Mouse (Mus musculus): Measurements from ENCODE around the gene Cox19. TPM values are rescaled to one million over a fixed set of nuclear protein-coding genes. Genes with fewer than 3 reads are reported as not detected.

Gene Cox19
- polyA plus RNA-seq, 1 experiment from 2014 or later = 103 TPM

DNA sequence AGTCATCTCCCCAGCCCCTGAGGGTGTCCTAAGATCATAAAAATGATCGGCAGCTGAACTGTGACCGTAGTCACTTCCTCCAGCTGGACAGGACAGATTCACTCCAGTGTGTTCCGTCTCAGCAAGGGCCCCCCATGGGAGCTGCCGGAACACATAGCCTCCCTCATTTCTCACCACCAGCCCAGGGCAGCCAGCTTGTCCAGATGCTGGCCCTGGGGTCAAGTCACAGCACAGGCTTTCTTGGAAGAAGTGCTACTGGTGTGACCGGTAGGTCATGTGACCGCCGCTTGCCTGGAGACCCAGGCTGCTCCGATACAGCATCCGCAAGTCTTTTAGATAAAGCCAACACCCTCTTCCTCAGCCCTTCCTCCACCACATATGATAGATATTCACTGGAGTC is 37.7 kb downstream of the Cox19 start:
- H3K4me1 ChIP-seq (replicated peaks; ENCODE audit: control insufficient read depth, insufficient read depth, low read length) = no peaks in the 10 kb centered on the region
- no peak overlapping the region for H3K9ac ChIP-seq (ENCODE audit: low read length)
- DNase-seq (ENCODE audit: low spot score) (no peak), ATAC-seq (replicated peaks; ENCODE audit: low FRiP score) (no peak)
- 87% methylated on average over 9 of the region's 9 CpGs for WGBS
- no peaks in the 10 kb centered on the region for H3K27me3 ChIP-seq (ENCODE audit: control insufficient read depth, insufficient read depth, low read length)
- no peak overlapping the region for H3K4me2 ChIP-seq (ENCODE audit: low read depth, low read length, severe bottlenecking)
- no peak overlapping the region for H3K4me3 ChIP-seq (ENCODE audit: low read depth, low read length)
- H3K9me3 ChIP-seq (ENCODE audit: control insufficient read depth, low read length) = no peaks in the 10 kb centered on the region
- H3K36me3 ChIP-seq (ENCODE audit: control insufficient read depth, insufficient read depth, low read length) = no peaks in the 10 kb centered on the region
- H3K27ac ChIP-seq (ENCODE audit: low read depth, low read length) = no peak overlapping the region

DNA sequence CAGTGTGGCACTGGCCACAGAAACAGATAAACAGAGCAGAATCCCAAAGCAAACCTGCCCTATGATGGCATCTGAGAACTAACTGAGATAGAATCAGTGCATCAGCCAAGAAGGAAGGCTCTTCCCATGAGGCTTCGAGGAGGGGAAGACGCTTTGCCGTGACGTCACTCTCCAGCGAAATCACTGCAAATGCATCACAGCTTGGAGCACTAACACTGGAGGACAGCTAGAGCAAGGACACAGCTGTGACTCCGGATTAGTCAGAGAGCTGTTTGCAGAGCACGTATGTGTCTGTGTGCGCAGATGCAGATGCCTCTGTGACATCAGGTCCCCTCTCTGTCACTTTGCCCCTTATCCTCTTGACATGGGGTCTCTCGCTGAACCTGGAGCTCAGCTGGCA is 39.4 kb downstream of the Cox19 start:
- Histone ChIP-seq H3K36me3 (ENCODE audit: control insufficient read depth, insufficient read depth, low read length) (no peaks in the 10 kb centered on the region), H3K27me3 (ENCODE audit: control insufficient read depth, insufficient read depth, low read length) (no peaks in the 10 kb centered on the region), H3K9me3 (ENCODE audit: control insufficient read depth, low read length) (no peaks in the 10 kb centered on the region), H3K4me1 (replicated peaks; ENCODE audit: control insufficient read depth, insufficient read depth, low read length) (no peaks in the 10 kb centered on the region), H3K4me3 (ENCODE audit: low read depth, low read length) (no peak overlapping the region), H3K27ac (ENCODE audit: low read depth, low read length) (no peak overlapping the region), H3K9ac (ENCODE audit: low read length) (no peak overlapping the region), H3K4me2 (ENCODE audit: low read depth, low read length, severe bottlenecking) (no peak overlapping the region)
- DNase-seq (ENCODE audit: low spot score) (no peak), ATAC-seq (replicated peaks; ENCODE audit: low FRiP score) (no peak)
- 86% methylated on average over 9 of the region's 9 CpGs for WGBS

DNA sequence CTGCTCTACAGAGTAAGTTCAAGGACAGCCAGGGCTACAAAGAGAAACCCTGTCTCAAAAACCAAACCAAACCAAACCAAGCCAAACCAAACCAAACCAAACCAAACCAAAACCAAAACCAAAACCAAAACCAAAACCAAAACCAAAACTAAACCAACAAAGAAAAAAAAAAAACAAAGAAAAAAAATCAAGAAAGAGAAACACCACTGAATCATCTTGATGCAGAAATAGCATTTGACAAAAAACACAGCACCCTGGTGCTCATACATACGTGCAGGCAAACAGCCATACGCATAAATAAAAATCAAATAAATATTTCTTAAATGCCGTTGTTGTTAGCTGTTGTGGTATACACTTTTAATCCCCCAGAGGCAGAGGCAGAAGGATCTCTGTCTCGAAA is 40.7 kb downstream of the Cox19 start:
- Histone ChIP-seq H3K36me3 (ENCODE audit: control insufficient read depth, insufficient read depth, low read length) (no peaks in the 10 kb centered on the region), H3K27ac (ENCODE audit: low read depth, low read length) (no peak overlapping the region), H3K27me3 (ENCODE audit: control insufficient read depth, insufficient read depth, low read length) (no peaks in the 10 kb centered on the region), H3K4me2 (ENCODE audit: low read depth, low read length, severe bottlenecking) (no peak overlapping the region), H3K9me3 (ENCODE audit: control insufficient read depth, low read length) (no peaks in the 10 kb centered on the region), H3K4me1 (replicated peaks; ENCODE audit: control insufficient read depth, insufficient read depth, low read length) (no peaks in the 10 kb centered on the region), H3K4me3 (ENCODE audit: low read depth, low read length) (no peak overlapping the region), H3K9ac (ENCODE audit: low read length) (no peak overlapping the region)
- ATAC-seq (replicated peaks; ENCODE audit: low FRiP score) (no peak), DNase-seq (ENCODE audit: low spot score) (no peak)
- whole genome bisulfite sequencing = 90% methylated on average over 4 of the region's 4 CpGs

DNA sequence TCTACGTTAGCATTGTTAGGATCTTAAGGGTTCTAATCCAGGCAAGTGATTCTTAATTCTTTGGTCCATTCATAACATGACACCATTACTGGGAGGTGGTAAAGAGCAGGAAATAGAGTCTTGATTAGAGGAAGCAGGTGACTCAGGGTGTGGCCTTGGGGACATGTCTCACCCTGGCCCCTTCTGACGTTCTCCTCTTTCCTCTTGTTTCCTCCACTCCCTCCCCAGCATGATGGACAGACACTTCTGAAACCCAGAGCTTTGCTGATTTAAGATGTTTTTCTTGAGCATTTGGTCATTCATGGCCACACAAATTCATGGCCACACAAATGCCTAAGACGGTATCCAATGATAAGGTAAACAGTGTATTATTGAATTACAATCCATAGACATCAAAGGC is 41.3 kb downstream of the Cox19 start:
- DNase-seq (ENCODE audit: low spot score) (no peak), ATAC-seq (replicated peaks; ENCODE audit: low FRiP score) (no peak)
- Histone ChIP-seq H3K9ac (ENCODE audit: low read length) (no peak overlapping the region), H3K27ac (ENCODE audit: low read depth, low read length) (no peak overlapping the region), H3K36me3 (ENCODE audit: control insufficient read depth, insufficient read depth, low read length) (no peaks in the 10 kb centered on the region), H3K27me3 (ENCODE audit: control insufficient read depth, insufficient read depth, low read length) (no peaks in the 10 kb centered on the region), H3K4me1 (replicated peaks; ENCODE audit: control insufficient read depth, insufficient read depth, low read length) (no peaks in the 10 kb centered on the region), H3K4me2 (ENCODE audit: low read depth, low read length, severe bottlenecking) (no peak overlapping the region), H3K9me3 (ENCODE audit: control insufficient read depth, low read length) (no peaks in the 10 kb centered on the region), H3K4me3 (ENCODE audit: low read depth, low read length) (no peak overlapping the region)
- 74% methylated on average over 3 of the region's 3 CpGs for WGBS

DNA sequence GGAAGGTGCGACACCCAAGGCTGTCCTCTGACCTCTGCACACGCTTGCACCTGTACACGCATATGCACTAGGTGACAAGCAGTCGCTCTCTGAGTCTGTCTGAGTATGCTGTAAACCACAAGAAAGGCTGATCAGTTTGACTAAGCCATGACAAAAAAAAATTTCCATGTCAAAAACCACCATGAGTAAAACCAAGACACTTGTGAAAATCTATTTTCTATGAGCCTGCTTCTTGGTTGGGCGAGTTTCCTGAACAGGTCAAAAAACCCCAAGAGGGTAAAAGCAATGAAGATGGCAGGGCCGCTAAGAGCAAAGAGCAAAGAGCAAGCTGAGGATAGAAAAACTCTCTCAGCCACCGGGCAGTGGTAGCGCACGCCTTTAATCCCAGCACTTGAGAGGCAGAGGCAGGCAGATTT is 47.6 kb downstream of the Cox19 start:
- ATAC-seq (replicated peaks; ENCODE audit: low FRiP score) (no peak), DNase-seq (ENCODE audit: low spot score) (no peak)
- H3K9me3 ChIP-seq (ENCODE audit: control insufficient read depth, low read length) = no peaks in the 10 kb centered on the region
- no peak overlapping the region for H3K27ac ChIP-seq (ENCODE audit: low read depth, low read length)
- 90% methylated on average over 9 of the region's 9 CpGs for WGBS
- H3K4me2 ChIP-seq (ENCODE audit: low read depth, low read length, severe bottlenecking) = no peak overlapping the region
- no peaks in the 10 kb centered on the region for H3K27me3 ChIP-seq (ENCODE audit: control insufficient read depth, insufficient read depth, low read length)
- H3K9ac ChIP-seq (ENCODE audit: low read length) = no peak overlapping the region
- no peaks in the 10 kb centered on the region for H3K4me1 ChIP-seq (replicated peaks; ENCODE audit: control insufficient read depth, insufficient read depth, low read length)
- H3K36me3 ChIP-seq (ENCODE audit: control insufficient read depth, insufficient read depth, low read length) = no peaks in the 10 kb centered on the region
- H3K4me3 ChIP-seq (ENCODE audit: low read depth, low read length) = no peak overlapping the region

DNA sequence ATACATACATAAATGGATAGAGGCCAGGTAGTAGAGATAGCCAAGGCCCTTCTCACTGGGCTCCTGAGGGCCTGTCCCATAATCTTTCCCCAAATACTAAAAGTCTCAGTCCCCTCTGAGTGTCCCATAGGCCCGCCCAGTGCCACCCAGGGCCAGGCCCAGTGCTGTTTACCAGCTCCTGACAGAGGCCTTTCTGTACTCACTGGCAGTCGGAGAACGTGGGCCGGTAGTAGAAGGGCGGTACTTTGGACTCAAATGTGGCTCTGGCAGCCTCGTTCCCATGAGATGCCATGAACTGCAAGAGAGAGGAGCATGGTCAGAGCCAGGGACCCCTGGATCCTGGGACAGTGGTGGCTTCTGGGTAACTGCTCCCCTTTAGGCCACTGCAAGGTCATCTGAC is 49.1 kb downstream of the Cox19 start:
- no peaks in the 10 kb centered on the region for H3K9me3 ChIP-seq (ENCODE audit: control insufficient read depth, low read length)
- no peak overlapping the region for H3K27ac ChIP-seq (ENCODE audit: low read depth, low read length)
- ATAC-seq (replicated peaks; ENCODE audit: low FRiP score) (no peak), DNase-seq (ENCODE audit: low spot score) (no peak)
- H3K4me2 ChIP-seq (ENCODE audit: low read depth, low read length, severe bottlenecking) = no peak overlapping the region
- H3K9ac ChIP-seq (ENCODE audit: low read length) = no peak overlapping the region
- no peaks in the 10 kb centered on the region for H3K36me3 ChIP-seq (ENCODE audit: control insufficient read depth, insufficient read depth, low read length)
- no peaks in the 10 kb centered on the region for H3K4me1 ChIP-seq (replicated peaks; ENCODE audit: control insufficient read depth, insufficient read depth, low read length)
- no peaks in the 10 kb centered on the region for H3K27me3 ChIP-seq (ENCODE audit: control insufficient read depth, insufficient read depth, low read length)
- 88% methylated on average over 6 of the region's 6 CpGs for WGBS
- H3K4me3 ChIP-seq (ENCODE audit: low read depth, low read length) = no peak overlapping the region

DNA sequence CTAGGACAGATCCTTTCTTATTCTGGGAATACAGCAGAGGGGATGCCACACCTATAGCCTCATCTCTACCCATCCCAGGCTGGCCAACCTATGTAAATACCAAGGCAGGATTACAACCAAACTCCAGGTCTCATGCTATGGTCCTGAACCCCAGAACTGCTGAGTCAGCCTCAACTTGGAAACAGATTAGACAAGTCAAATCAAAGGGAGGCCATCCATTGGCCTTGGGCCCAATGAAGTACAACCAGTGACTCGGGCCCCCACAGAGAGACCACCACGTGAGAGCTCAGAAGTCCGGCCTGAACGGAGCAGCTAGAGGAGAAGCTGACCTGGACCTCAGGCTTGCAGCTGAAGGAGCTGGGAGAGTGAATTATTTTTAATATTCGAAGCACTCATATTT is 53.5 kb downstream of the Cox19 start:
- Histone ChIP-seq H3K4me2 (ENCODE audit: low read depth, low read length, severe bottlenecking) (no peak overlapping the region), H3K27me3 (ENCODE audit: control insufficient read depth, insufficient read depth, low read length) (no peaks in the 10 kb centered on the region), H3K4me1 (replicated peaks; ENCODE audit: control insufficient read depth, insufficient read depth, low read length) (no peaks in the 10 kb centered on the region), H3K4me3 (ENCODE audit: low read depth, low read length) (no peak overlapping the region), H3K9ac (ENCODE audit: low read length) (no peak overlapping the region), H3K36me3 (ENCODE audit: control insufficient read depth, insufficient read depth, low read length) (no peaks in the 10 kb centered on the region), H3K27ac (ENCODE audit: low read depth, low read length) (no peak overlapping the region), H3K9me3 (ENCODE audit: control insufficient read depth, low read length) (no peaks in the 10 kb centered on the region)
- ATAC-seq (replicated peaks; ENCODE audit: low FRiP score) (no peak), DNase-seq (ENCODE audit: low spot score) (no peak)
- 81% methylated on average over 5 of the region's 5 CpGs for WGBS

DNA sequence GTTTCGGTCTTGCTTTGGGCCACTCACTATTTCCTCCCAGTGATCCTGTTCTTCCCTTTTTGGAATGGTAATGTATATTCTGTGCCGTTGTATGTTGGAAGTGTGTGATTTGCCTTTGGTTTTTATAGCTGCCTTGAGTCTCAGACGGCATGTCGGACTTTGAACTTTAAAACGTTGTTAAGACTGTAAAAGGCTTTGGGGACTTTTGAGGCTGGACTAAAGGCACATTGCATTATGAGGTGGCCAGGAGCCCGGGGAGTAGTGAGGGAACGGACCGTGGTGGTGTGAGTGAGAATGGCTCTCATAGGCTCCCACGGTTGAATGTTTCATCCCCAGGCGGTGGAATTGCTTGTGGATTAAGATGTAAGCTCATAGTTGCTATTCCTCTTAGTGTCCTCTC is 54.1 kb downstream of the Cox19 start:
- no peaks in the 10 kb centered on the region for H3K4me1 ChIP-seq (replicated peaks; ENCODE audit: control insufficient read depth, insufficient read depth, low read length)
- no peak overlapping the region for H3K4me2 ChIP-seq (ENCODE audit: low read depth, low read length, severe bottlenecking)
- DNase-seq (ENCODE audit: low spot score) (no peak), ATAC-seq (replicated peaks; ENCODE audit: low FRiP score) (no peak)
- no peak overlapping the region for H3K27ac ChIP-seq (ENCODE audit: low read depth, low read length)
- H3K9me3 ChIP-seq (ENCODE audit: control insufficient read depth, low read length) = no peaks in the 10 kb centered on the region
- no peak overlapping the region for H3K4me3 ChIP-seq (ENCODE audit: low read depth, low read length)
- 94% methylated on average over 10 of the region's 10 CpGs for WGBS
- no peaks in the 10 kb centered on the region for H3K36me3 ChIP-seq (ENCODE audit: control insufficient read depth, insufficient read depth, low read length)
- H3K27me3 ChIP-seq (ENCODE audit: control insufficient read depth, insufficient read depth, low read length) = no peaks in the 10 kb centered on the region
- no peak overlapping the region for H3K9ac ChIP-seq (ENCODE audit: low read length)

DNA sequence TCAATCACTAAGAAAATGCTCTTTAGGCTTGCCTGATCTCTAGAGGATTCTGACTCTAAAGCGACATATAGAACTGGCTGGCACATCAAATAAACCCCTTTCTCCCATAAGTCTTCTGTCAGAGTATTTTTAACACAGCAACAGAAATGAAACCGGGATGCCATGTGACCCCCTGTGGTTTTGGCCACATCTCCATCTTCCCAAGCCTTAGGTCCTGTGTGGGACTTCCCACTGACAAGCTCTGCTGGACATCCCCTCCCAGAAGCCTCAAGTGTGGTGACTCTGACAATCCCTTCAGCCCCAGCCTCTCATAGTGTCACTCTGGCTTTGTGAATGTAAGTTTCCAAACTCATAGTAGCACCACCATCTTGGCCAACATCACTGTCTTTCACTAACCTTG is 57.1 kb downstream of the Cox19 start:
- WGBS = 80% methylated on average over 2 of the region's 2 CpGs
- no peaks in the 10 kb centered on the region for H3K4me1 ChIP-seq (replicated peaks; ENCODE audit: control insufficient read depth, insufficient read depth, low read length)

More for the DNA sequence above, 57.1 kb downstream of the Cox19 start:
- Histone ChIP-seq H3K9ac (ENCODE audit: low read length) (no peak overlapping the region), H3K27ac (ENCODE audit: low read depth, low read length) (no peak overlapping the region), H3K36me3 (ENCODE audit: control insufficient read depth, insufficient read depth, low read length) (no peaks in the 10 kb centered on the region), H3K4me3 (ENCODE audit: low read depth, low read length) (no peak overlapping the region), H3K4me2 (ENCODE audit: low read depth, low read length, severe bottlenecking) (no peak overlapping the region), H3K27me3 (ENCODE audit: control insufficient read depth, insufficient read depth, low read length) (no peaks in the 10 kb centered on the region), H3K9me3 (ENCODE audit: control insufficient read depth, low read length) (no peaks in the 10 kb centered on the region)
- ATAC-seq (replicated peaks; ENCODE audit: low FRiP score) (no peak), DNase-seq (ENCODE audit: low spot score) (no peak)
